Mouse (Mus musculus) urinary bladder, adult 18-20 months (tissue): ENCODE measurements at regions not wholly inside any gene's neighbourhood (a gene's known extent, or its start where the extent isn't known, plus 50 kb on each side); places are given as distances from the start of the nearest gene placed in this dataset.

Experiments
- DNase-seq, 2 experiments: peaks; one replicate each; pipeline ENCODE4 v3.0.0; 2022; ENCODE audit warnings: low spot score in 2 of 2, mixed read lengths in 2 of 2

DNA sequence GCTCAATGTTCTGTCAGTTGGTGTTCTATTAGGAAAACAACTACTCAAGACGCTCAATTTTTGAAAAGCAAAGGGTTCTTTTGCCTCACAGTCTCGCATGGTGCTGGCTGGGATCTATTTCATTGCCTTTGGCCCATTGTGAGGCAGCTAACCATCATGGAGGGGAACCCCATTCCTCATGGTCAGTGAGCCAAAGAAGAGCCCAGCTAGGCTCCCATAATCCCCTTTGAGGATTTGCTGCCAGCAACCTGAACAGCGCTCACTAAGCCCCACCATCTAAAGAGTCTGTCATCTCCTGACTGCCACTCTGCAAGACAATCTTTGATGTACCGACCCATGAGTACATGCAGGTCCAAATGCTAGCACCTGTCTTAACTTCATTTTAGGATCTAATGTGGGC is 53.1 kb upstream of the Galnt7 start:
- no peak for DNase-seq

DNA sequence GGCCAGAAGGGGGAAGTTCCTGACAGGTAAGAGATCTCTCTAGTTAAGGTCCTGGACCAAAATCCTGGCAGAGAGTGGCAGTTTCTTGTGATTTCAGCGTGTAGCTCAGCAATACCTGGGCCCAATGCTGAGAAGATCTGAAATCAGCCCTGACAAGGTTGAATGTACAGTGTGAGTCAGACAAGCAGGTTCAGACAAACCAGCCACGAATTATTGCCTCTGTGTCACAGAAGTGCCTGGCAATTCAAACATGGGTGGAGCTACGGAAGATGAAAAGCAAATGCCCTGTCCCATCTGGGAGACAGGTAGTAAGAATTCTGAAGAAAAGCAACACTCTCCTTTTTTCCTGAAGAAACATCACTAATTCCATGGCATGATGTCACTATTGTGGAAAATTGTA is 51.3 kb upstream of the Galnt7 start:
- DNase-seq = peak in 1 of 2 experiments; percentile 52

DNA sequence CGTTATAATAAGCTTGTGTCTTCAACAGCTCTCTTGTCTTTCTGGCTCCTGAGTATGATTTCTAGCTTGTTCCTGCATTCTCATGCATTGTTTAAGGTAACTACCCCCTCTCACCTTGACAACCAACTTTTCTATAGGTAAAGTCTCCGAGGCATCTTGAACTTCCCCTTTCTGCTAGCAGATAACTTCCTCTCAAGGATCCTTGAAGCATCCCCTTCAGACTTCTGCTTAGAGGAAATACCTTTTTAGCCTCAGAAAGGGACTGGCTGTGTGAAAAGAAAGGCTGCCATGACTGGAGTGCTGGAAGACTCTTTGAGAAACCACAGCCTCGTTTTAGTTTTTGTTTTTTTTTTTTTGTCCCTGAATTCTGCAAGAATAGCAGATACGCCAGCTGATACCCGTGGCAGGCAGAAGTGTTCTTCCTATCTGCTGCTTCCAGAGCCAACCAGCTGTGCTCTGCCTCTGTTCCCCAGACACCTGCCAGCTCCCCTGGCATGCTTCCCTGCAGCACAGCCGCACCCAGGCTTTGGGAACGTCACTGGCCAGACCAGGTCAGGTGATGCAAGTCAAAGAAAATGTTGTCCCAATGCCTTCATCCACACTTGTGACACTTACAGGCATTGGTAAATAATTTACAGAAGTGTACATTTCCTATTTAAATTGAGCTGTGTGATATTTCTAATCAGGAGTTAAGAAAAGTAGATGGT is 49.7 kb upstream of the Galnt7 start:
- DNase-seq = peak in 1 of 2 experiments; percentile 10
